Mouse (Mus musculus) kidney, embryonic 14.5 days (tissue): ENCODE measurements around the gene Uso1. TPM values are rescaled to one million over a fixed set of nuclear protein-coding genes. Genes with fewer than 3 reads are reported as not detected.

Experiments
- ATAC-seq: fragments of 200-750 bp; cut with Nextera tagmentation; 2 replicates; pipeline ENCODE4 v1.8.0; 2017; ENCODE audit warnings: moderate number of reproducible peaks, mild to moderate bottlenecking, moderate TSS enrichment, moderate library complexity; ENCODE audit not compliant: low FRiP score, low TSS enrichment
- H3K27ac ChIP-seq: fragments of 300-500 bp; sonication (generic); 2 replicates; pipeline ENCODE4 v1.5.1; 2014; ENCODE audit warnings: low read depth, mild to moderate bottlenecking, low read length, moderate library complexity, mixed read lengths
- H3K27me3 ChIP-seq: fragments of 300-500 bp; sonication (generic); 2 replicates; pipeline ENCODE4 v1.6.1; 2014; ENCODE audit warnings: mild to moderate bottlenecking, low read length; ENCODE audit not compliant: control insufficient read depth, insufficient read depth
- H3K36me3 ChIP-seq: fragments of 300-500 bp; sonication (generic); 2 replicates; pipeline ENCODE4 v1.6.1; 2014; ENCODE audit warnings: low read length, mixed read lengths; ENCODE audit not compliant: control insufficient read depth, insufficient read depth
- H3K4me1 ChIP-seq: fragments of 300-500 bp; sonication (generic); 2 replicates; pipeline ENCODE4 v1.6.1; 2014; ENCODE audit warnings: low read length, mixed read lengths; ENCODE audit not compliant: control insufficient read depth, insufficient read depth
- H3K4me2 ChIP-seq: fragments of 300-500 bp; sonication (generic); replicated peaks from 2 replicates; pipeline ENCODE4 v1.6.1; 2014; ENCODE audit warnings: low read depth, mild to moderate bottlenecking, low read length
- H3K4me3 ChIP-seq: fragments of 300-500 bp; sonication (generic); 2 replicates; pipeline ENCODE4 v1.5.1; 2014; ENCODE audit warnings: mild to moderate bottlenecking, low read length
- H3K9ac ChIP-seq: fragments of 300-500 bp; sonication (generic); 2 replicates; pipeline ENCODE4 v1.6.1; 2014; ENCODE audit warnings: low read depth, mild to moderate bottlenecking, low read length, moderate library complexity
- H3K9me3 ChIP-seq: fragments of 300-500 bp; sonication (generic); 2 replicates; pipeline ENCODE4 v1.6.1; 2016; ENCODE audit warnings: low read length; ENCODE audit not compliant: control insufficient read depth
- WGBS: fragments of 180-500 bp; shearing (Covaris S2); extraction: QIAGEN DNeasy Blood & Tissue Kit; methylation state at CpG from one replicate; pipeline ENCODE4 v1.1.7; 2014; 5-methylcytosine and 5-hydroxymethylcytosine counted together
- polyA plus RNA-seq: library from polyadenylated mRNA; unstranded; fragments of >200 nt; fragmentation: Nextera tagmentation; extraction: Ambion mirVana; gene quantifications from 2 replicates; pipeline ENCODE4 v1.2.1, GENCODE M21; 2014

The Uso1 gene
- polyA plus RNA-seq, 1 experiment from 2014 or later: 33.4 TPM

DNA sequence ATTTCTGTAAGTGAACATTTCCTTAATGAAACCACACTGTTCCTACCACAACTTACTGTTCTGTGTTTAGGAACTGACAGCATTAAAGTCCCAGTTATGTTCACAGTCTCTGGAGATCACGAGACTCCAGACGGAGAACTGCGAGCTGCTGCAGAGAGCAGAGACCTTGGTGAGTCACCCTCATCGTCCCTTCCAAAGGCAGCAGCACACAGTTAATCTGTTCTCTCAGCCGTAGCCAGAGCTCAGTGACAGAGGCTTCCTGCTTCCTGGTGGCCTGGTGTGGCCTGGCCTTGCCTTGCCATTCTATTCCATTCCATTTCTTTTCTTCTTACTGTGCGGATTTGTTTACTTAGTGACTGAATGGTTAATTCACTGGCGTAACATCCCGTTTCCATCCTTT is 60.5 kb downstream of the Uso1 start:
- no peak overlapping the region for H3K4me2 ChIP-seq
- peaks cover 83% of the 10 kb centered on the region for H3K36me3 ChIP-seq
- WGBS: 83% methylated on average over 8 of the region's 8 CpGs
- H3K9me3 ChIP-seq: no peaks in the 10 kb centered on the region
- H3K4me1 ChIP-seq: no peaks in the 10 kb centered on the region
- no peak for ATAC-seq
- H3K27me3 ChIP-seq: no peaks in the 10 kb centered on the region
- H3K27ac ChIP-seq: no peak overlapping the region
- H3K4me3 ChIP-seq: no peak overlapping the region
- no peak overlapping the region for H3K9ac ChIP-seq

DNA sequence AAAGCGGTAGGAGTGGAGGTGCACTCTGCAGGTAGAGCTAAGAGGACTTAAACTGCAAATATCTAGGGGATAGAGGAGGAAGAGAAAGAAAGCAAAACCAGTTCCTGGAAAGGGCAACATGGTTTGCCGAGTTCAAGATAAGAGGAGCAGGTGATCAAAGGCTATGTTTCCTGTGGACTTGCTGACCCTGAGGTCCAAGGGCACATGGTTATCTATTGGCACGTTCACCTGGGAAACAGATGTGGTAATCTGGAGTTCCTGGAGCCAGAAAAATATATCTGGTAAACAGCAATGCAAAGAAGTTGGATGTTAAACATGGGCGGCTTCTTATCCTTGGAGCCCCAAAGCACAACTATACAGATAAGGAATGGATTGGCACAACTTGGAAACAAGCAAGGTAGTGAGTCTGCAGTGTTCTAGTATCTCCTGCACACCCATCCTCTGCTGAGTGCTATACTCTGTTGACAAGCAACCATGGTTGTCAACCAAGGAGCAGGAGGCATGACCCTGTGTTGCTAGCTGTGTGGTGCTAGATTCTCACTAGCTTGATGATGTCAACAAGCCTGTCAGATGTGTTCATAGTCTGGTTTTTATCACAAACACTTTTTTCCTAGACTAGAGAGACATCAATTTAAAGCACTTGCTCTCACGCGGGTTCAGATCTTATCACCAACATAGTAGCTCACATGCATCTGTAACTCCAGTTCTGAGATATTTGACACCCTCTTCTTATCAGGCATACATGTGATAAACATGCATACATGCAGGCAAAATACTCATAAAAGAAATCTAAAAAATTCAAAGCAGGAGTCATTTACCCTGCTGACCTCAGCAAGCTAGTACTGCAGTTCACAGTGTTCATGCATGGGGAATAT is 66.7 kb downstream of the Uso1 start:
- H3K27me3 ChIP-seq: no peaks in the 10 kb centered on the region
- no peaks in the 10 kb centered on the region for H3K4me1 ChIP-seq
- no peak overlapping the region for H3K27ac ChIP-seq
- peaks cover 43% of the 10 kb centered on the region for H3K36me3 ChIP-seq
- H3K4me2 ChIP-seq: no peak overlapping the region
- WGBS: 87% methylated on average over 6 of the region's 6 CpGs
- ATAC-seq: no peak
- H3K4me3 ChIP-seq: no peak overlapping the region
- no peak overlapping the region for H3K9ac ChIP-seq
- H3K9me3 ChIP-seq: no peaks in the 10 kb centered on the region

- Histone ChIP-seq H3K27me3 (no peaks in the 10 kb centered on the region), H3K27ac (peak overlapping the region; percentile 38; the same call in 1 of the 2 replicates), H3K4me2 (no peak overlapping the region), H3K9me3 (no peaks in the 10 kb centered on the region), H3K4me3 (no peak overlapping the region), H3K4me1 (no peaks in the 10 kb centered on the region), H3K9ac (no peak overlapping the region), H3K36me3 (peaks cover 35% of the 10 kb centered on the region)
- peak; percentile 52; the same call in 1 of the 2 replicates for ATAC-seq
- 71% methylated on average over 7 of the region's 7 CpGs for WGBS
Measured at GRCm38 (mm10) chr5:92205184-92205583, 67.4 kb downstream of the Uso1 start.

GRCm38 (mm10) chr5:92205706-92206105 is 68.0 kb downstream of the Uso1 start:
- H3K27me3 ChIP-seq: no peaks in the 10 kb centered on the region
- H3K4me1 ChIP-seq: no peaks in the 10 kb centered on the region
- H3K9me3 ChIP-seq: no peaks in the 10 kb centered on the region
- ATAC-seq: no peak
- no peak overlapping the region for H3K4me2 ChIP-seq
- H3K9ac ChIP-seq: no peak overlapping the region
- peaks cover 32% of the 10 kb centered on the region for H3K36me3 ChIP-seq
- no peak overlapping the region for H3K4me3 ChIP-seq
- 77% methylated on average over 5 of the region's 5 CpGs for WGBS
- H3K27ac ChIP-seq: peak overlapping the region; percentile 38; the same call in 1 of the 2 replicates

- no peak for ATAC-seq
- H3K27ac ChIP-seq: no peak overlapping the region
- no peak overlapping the region for H3K4me2 ChIP-seq
- H3K36me3 ChIP-seq: peaks cover 27% of the 10 kb centered on the region
- no peaks in the 10 kb centered on the region for H3K9me3 ChIP-seq
- 86% methylated on average over 6 of the region's 6 CpGs for WGBS
- H3K27me3 ChIP-seq: no peaks in the 10 kb centered on the region
- H3K4me3 ChIP-seq: no peak overlapping the region
- no peaks in the 10 kb centered on the region for H3K4me1 ChIP-seq
- H3K9ac ChIP-seq: no peak overlapping the region
Measured at GRCm38 (mm10) chr5:92206121-92206520, 68.4 kb downstream of the Uso1 start.

DNA sequence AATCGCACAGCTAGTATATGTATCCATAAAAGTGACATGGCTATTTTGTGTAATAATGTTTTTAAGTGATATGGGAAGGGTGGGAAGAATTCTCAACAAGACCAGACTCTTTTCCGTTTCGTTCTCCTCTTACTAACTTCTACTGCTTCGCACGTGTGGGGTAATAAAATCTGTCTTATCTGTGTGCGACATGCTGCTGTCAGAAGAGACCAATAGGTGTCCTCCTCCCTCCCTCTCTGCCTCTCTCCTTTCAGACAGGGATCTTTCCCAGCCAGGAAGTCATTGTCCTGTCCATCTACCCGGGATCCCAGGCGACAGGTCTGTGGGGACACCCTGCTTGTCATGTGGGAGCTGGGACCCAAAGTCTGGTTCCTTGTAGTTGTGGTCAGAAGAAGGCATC is 72.5 kb downstream of the Uso1 start:
- Histone ChIP-seq H3K4me1 (no peaks in the 10 kb centered on the region), H3K36me3 (no peaks in the 10 kb centered on the region), H3K27ac (no peak overlapping the region), H3K9me3 (no peaks in the 10 kb centered on the region), H3K4me3 (no peak overlapping the region), H3K4me2 (no peak overlapping the region), H3K9ac (no peak overlapping the region), H3K27me3 (no peaks in the 10 kb centered on the region)
- WGBS: 57% methylated on average over 8 of the region's 8 CpGs
- no peak for ATAC-seq

GRCm38 (mm10) chr5:92212231-92212630 is 74.5 kb downstream of the Uso1 start:
- 88% methylated on average over 4 of the region's 4 CpGs for WGBS
- H3K4me1 ChIP-seq: no peaks in the 10 kb centered on the region
- H3K9ac ChIP-seq: no peak overlapping the region
- no peaks in the 10 kb centered on the region for H3K36me3 ChIP-seq
- H3K4me3 ChIP-seq: no peak overlapping the region
- no peak overlapping the region for H3K27ac ChIP-seq
- no peaks in the 10 kb centered on the region for H3K9me3 ChIP-seq
- H3K4me2 ChIP-seq: no peak overlapping the region
- H3K27me3 ChIP-seq: no peaks in the 10 kb centered on the region
- no peak for ATAC-seq

- H3K4me3 ChIP-seq: no peak within 1 kb of the TSS
- no peak within 1 kb of the TSS for H3K9ac ChIP-seq
- no peaks in the 10 kb centered on the region for H3K4me1 ChIP-seq
- no peaks in the 10 kb centered on the region for H3K9me3 ChIP-seq
- 94% methylated on average over 4 of the region's 4 CpGs for WGBS
- ATAC-seq: no peak
- no peaks in the 10 kb centered on the region for H3K27me3 ChIP-seq
- no peaks in the 10 kb centered on the region for H3K36me3 ChIP-seq
- H3K27ac ChIP-seq: no peak within 1 kb of the TSS
- no peak within 1 kb of the TSS for H3K4me2 ChIP-seq
Measured at GRCm38 (mm10) chr5:92215308-92215707, 77.6 kb downstream of the Uso1 start, which contains the start of gene U90926. U90926 (minus strand) TSS chr5:92215408.

- H3K4me3 ChIP-seq: no peak overlapping the region
- H3K9me3 ChIP-seq: no peaks in the 10 kb centered on the region
- H3K9ac ChIP-seq: no peak overlapping the region
- H3K27me3 ChIP-seq: no peaks in the 10 kb centered on the region
- no peaks in the 10 kb centered on the region for H3K36me3 ChIP-seq
- 58% methylated on average over 17 of the region's 17 CpGs for WGBS
- no peaks in the 10 kb centered on the region for H3K4me1 ChIP-seq
- no peak overlapping the region for H3K4me2 ChIP-seq
- H3K27ac ChIP-seq: no peak overlapping the region
- no peak for ATAC-seq
Measured at GRCm38 (mm10) chr5:92218915-92219793, 81.4 kb downstream of the Uso1 start.
